Mouse (Mus musculus) naive thymus-derived CD4-positive, alpha-beta T cell, adult 5 months (primary cell): ENCODE data around the gene Tas2r108. TPM values are rescaled to one million over a fixed set of nuclear protein-coding genes. Genes with fewer than 3 reads are reported as not detected.

Source experiments
- polyA plus RNA-seq: library from polyadenylated mRNA; unstranded; fragments of 100-300 nt; shearing (Covaris generic); gene quantifications from one replicate; pipeline ENCODE4 v1.2.1, GENCODE M21; 2017

The Tas2r108 gene
- not detected for polyA plus RNA-seq

GRCm38 (mm10) chr6:40493229-40493628, at the start of gene Tas2r108:
Gene Tas2r108, plus strand, starts transcription at chr6:40493529.

GRCm38 (mm10) chr6:40470916-40471719, 22.2 kb upstream of the Tas2r108 start, which contains the start of gene Ssbp1:
Gene Ssbp1, plus strand, starts transcription at chr6:40471352.

GRCm38 (mm10) chr6:40490933-40491332, 2.4 kb upstream of the Tas2r108 start, which contains the start of gene Tas2r137:
Gene Tas2r137, plus strand, starts transcription at chr6:40491233.

GRCm38 (mm10) chr6:40519408-40519807, 26.1 kb downstream of the Tas2r108 start, which contains the start of gene Prss37:
Gene Prss37, minus strand, starts transcription at chr6:40519508.

Other genes with a start within 250 kb of the Tas2r108 start
- gene Agk, start 168.4 kb upstream of the Tas2r108 start, polyA plus RNA-seq, result 47.5 TPM
- gene E330009J07Rik, start 57.4 kb upstream of the Tas2r108 start, polyA plus RNA-seq, result 32.2 TPM
- not detected for gene Wee2, start 54.4 kb upstream of the Tas2r108 start, polyA plus RNA-seq
- 67.7 TPM for gene Ssbp1, start 22.2 kb upstream of the Tas2r108 start, polyA plus RNA-seq
- not detected for gene Tas2r137, start 2.3 kb upstream of the Tas2r108 start, polyA plus RNA-seq
- not detected for gene Prss37, start 26.0 kb downstream of the Tas2r108 start, polyA plus RNA-seq
- gene Olfr461, start 61.5 kb downstream of the Tas2r108 start, polyA plus RNA-seq, result not detected
- gene Olfr460, start 76.0 kb downstream of the Tas2r108 start, polyA plus RNA-seq, result not detected
- gene Clec5a, start 92.3 kb downstream of the Tas2r108 start, polyA plus RNA-seq, result not detected
- gene Tas2r138, start 119.8 kb downstream of the Tas2r108 start, polyA plus RNA-seq, result not detected
- gene Mgam, start 135.3 kb downstream of the Tas2r108 start, polyA plus RNA-seq, result 0.15 TPM